Mouse (Mus musculus): ENCODE measurements at regions not wholly inside any gene's neighbourhood (a gene's known extent, or its start where the extent isn't known, plus 50 kb on each side); places are given as distances from the start of the nearest gene placed in this dataset.
"Not testable (repeated sequence)": the region's sequence is repeated elsewhere in the genome, so short reads cannot be mapped to it uniquely, and the experiment has no call there.

DNA sequence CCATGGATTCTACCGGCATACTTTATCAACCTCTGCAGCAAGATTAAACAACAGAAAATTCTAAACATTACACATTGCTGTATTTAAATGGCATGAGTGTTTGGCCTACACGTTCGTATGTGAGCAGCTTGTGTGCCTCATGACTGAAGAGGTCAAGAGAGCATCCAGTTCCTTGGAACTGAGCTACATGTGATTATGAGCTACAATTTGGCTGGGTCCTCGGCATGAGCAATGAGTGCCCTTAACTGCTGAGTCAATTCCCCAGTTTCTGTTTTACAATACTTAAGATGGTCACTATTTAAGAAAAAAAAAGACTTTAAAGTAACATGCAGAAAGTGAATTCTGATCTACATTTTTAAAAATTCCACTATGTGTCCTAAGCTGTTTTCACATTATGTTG, 338.4 kb upstream of the Gpc6 start:
- no peak for DNase-seq (ENCODE audit: low spot score in 2 of 2)

DNA sequence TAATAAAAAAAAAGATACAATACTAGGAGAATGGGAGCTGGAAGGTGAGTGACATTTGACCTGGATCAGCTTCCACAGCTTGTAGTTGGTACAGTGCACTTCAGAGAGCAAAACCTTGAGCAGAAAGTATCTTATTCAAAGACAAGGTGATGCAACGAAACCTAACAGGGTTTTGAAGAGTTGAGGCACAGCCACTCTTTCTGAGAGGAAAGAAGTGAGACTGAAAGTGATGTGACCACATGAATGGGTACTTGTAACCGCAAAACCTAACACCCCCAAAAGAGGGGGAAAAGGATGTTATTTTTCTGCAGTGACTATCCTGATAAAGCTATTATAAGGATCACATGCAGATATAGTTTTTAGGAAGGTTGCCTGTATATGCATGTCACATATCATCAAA, 335.6 kb upstream of the Gpc6 start:
- no peak for DNase-seq (ENCODE audit: low spot score in 2 of 2)

- no peak for DNase-seq (ENCODE audit: low spot score in 2 of 2)
These were observed 335.0 kb upstream of the Gpc6 start for GRCm38 (mm10) chr14:116590111-116590510.

- no peak for DNase-seq (ENCODE audit: low spot score in 2 of 2)
These were observed 317.0 kb upstream of the Gpc6 start for GRCm38 (mm10) chr14:116608130-116608529.

- DNase-seq (ENCODE audit: low spot score in 2 of 2) = no peak
These were observed 313.9 kb upstream of the Gpc6 start for GRCm38 (mm10) chr14:116611210-116611609.

DNA sequence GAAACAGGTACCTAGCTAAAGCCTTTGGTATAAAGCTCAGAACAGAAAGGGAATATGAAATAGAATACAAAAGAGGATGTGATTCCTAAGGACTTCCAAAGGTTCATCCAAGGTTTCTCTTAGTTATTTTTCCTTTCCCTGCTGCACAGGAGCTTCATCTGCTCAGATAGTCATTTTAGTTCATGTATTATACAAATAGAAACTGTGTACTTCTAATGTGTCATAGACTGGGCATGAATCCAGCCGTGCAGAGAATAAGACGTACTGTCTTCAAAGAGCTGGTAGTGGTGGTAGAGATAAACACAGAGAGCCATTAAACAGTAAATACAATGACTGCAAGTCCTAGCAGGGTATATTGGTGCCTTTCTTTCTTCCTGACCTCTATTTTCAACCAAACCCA, 292.9 kb upstream of the Gpc6 start:
- DNase-seq (ENCODE audit: low spot score in 2 of 2) = peak; percentile 48 to 61

DNA sequence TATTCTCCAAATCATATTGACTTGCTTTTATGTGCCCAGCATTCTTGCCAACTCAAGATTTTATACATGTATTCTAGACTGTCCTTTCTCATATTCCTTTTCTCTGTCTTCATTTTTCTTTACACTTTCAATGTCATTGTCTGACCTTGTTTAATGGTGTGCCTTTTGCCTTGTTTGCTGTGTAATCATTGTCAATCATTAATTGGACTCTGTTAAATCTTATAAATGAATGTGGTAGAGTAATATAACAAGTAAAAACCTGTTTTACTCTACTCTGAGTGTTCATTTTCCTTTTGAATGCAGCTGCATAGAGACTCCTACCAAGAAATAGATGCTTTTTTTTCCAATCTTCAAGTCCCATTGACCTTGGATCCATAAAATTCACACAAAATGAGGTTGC, 283.0 kb upstream of the Gpc6 start:
- no peak for DNase-seq (ENCODE audit: low spot score in 2 of 2)

GRCm38 (mm10) chr14:116651897-116652296, 273.2 kb upstream of the Gpc6 start:
- DNase-seq (ENCODE audit: low spot score in 2 of 2) = no peak

DNA sequence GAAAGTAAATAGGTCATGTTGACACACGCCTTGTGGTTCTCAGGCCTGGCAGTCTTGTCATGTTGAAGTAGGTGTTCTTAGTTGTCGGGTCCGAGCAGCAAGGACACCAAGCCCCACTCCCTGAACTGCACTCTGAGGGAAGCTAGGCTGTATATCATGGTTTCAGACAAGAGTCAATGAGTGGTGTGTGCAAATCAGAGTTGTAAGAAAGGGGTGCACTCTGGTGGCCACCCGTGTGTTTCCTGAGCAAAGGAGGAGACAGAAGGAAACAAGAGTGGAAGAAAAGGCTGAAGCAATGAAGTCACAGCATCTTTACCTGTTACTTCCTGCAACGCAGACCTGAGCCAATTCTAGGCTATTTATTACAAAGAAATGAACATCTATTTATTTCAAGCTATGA, 241.2 kb upstream of the Gpc6 start:
- DNase-seq (ENCODE audit: low spot score in 2 of 2) = no peak

GRCm38 (mm10) chr14:116697675-116698074, 227.4 kb upstream of the Gpc6 start:
- no peak for DNase-seq (ENCODE audit: low spot score in 2 of 2)

DNA sequence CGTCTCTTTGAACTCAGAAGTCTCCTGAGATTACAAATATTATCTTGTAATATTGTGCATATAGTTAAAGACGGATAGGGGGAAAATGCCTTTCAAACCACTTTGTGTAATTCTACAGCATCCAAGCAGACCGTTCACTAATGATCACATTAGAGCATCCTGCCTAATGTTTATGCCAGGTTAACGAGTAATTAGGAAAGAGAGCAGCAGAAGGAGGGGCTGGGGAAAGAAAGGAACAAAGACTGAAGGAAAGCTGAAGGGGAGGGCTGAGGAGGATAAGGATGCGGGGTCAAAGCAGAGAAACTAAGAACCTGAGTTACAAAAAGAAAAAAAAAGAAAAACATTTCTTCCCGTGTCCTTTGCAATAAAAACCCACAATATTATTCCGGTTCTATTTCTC, 226.7 kb upstream of the Gpc6 start:
- DNase-seq (ENCODE audit: low spot score in 2 of 2) = no peak

DNA sequence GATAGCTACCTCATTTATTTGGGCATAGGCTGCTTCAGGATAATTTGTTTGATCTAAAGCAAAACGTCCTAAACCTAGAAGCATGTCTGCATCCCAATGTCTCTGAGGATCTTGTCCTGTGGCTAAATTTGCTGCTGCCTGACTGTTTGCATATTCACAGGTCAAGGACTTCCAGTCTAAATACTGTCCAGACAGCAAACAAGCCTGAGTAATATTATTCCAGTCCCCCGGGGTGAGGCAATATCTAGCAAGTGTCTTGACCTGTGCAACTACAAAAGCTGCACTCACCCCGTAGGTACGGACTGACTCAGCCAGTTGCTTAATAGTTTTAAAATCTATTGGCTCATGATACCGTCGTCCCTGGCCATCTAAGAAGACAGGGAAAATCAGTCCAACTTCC, 190.5 kb upstream of the Gpc6 start:
- not testable (repeated sequence) for DNase-seq (ENCODE audit: low spot score in 2 of 2)

- DNase-seq (ENCODE audit: low spot score in 2 of 2) = no peak
These were observed 170.5 kb upstream of the Gpc6 start for GRCm38 (mm10) chr14:116754438-116755157.

GRCm38 (mm10) chr14:116761429-116761828, 163.7 kb upstream of the Gpc6 start:
- no peak for DNase-seq (ENCODE audit: low spot score in 2 of 2)

DNA sequence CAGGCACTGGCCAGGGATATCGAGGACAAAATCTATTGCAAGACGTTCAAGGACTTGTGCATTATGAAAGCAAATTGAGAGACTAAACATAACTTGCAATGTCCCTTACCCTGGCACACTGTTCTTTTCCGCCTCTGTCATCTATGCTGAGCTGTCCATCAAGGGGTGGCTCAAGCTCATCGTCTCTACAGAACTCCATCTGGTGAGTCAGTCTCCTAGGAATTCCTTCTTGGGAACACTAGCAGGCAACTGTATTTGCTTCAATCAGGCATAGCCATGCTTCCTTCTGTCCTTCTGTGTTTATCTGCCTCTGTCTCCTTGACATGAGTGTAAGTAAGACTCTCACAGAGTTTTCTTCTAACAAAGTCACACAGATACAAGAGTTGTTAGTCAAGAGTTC, 154.0 kb upstream of the Gpc6 start:
- no peak for DNase-seq (ENCODE audit: low spot score in 2 of 2)

- no peak for DNase-seq (ENCODE audit: low spot score in 2 of 2)
These were observed 153.4 kb upstream of the Gpc6 start for GRCm38 (mm10) chr14:116771671-116772070.

GRCm38 (mm10) chr14:116779661-116780060, 145.5 kb upstream of the Gpc6 start:
- DNase-seq (ENCODE audit: low spot score in 2 of 2) = peak; percentile 6 to 20

GRCm38 (mm10) chr14:116783840-116784239, 141.3 kb upstream of the Gpc6 start:
- DNase-seq (ENCODE audit: low spot score in 2 of 2) = no peak

GRCm38 (mm10) chr14:116806504-116806903, 118.6 kb upstream of the Gpc6 start:
- no peak for DNase-seq (ENCODE audit: low spot score in 2 of 2)

- DNase-seq (ENCODE audit: low spot score in 2 of 2) = no peak
These were observed 116.5 kb upstream of the Gpc6 start for GRCm38 (mm10) chr14:116808581-116808980.

DNA sequence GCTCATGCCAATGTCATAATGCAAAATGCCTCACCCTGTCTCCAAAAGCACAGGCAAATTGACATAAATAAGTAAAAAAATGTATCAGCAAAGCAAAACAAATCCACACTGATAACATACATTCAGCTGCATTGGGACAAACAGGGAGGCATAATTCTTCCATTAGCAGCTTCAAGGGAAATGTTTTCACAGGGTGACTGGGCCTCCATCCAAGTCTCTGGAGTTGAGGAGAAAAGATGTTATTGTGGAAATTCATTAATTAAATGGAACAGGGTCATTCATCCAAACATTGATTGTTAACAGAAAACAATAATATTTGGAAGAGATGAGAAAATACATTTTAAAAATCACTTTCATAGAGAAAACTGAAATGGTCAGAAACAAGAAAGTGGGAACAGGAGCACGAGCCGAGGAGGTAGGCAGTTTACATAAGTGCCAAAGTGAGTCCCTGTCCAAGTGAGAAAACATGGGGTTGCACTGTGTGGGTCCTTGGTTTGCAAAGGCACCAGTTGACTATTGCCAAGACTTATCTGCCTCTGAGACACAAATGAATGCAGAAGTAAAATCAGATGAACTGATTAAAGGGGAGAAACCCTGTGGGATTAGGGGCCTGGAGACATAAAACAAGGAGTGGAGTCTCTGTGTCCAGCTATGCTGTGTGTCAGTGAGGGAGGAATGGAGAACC, 114.3 kb upstream of the Gpc6 start:
- DNase-seq (ENCODE audit: low spot score in 2 of 2) = peak in 1 of 2 experiments; percentile 2

GRCm38 (mm10) chr14:116837235-116837634, 87.9 kb upstream of the Gpc6 start:
- DNase-seq (ENCODE audit: low spot score in 2 of 2) = no peak

DNA sequence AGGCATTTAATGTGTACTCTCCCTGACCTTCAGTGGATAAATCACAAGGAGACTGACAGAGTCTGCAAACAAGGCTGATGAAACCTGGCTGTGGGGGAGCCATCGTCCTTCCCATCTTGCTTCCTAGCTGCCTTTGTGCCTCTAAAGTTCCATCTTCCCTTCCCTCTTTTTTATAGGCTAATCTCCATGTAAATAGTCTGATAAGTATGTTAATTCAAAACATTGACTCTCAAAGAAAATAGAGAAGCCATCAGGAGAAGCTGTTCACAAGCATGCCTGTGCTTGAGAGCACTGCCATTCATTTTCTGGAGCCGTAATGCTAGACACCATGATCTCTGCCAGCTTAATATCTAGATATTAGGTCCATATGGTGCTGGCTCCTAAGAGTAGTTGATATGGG, 55.7 kb upstream of the Gpc6 start:
- DNase-seq (ENCODE audit: low spot score in 2 of 2) = no peak

DNA sequence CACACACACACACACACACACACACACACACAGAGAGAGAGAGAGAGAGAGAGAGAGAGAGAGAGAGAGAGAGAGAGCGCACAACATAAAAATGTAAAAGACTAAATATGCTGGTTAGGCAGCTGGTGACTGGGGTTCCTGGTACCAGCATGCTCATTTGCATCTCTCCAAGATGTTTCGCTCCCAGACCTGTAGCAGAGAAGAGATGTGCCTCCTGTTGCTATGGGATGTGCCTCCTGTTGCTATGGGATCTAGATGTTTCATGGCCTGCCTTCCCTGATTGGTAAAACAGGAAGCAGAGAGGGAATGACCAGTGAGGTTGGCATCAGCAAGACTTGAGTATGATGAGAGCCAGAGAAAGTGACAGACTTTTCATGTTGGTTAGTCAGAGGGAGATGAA, 55.1 kb upstream of the Gpc6 start:
- no peak for DNase-seq (ENCODE audit: low spot score in 2 of 2)
